Mouse (Mus musculus): Measurements from ENCODE around the gene Kcnj15. TPM values are rescaled to one million over a fixed set of nuclear protein-coding genes. Genes with fewer than 3 reads are reported as not detected.

Kcnj15 gene
- 1.2 TPM for polyA plus RNA-seq (2014; fragmentation: Illumina TruSeq; extraction: RNeasy Lipid Tissue Mini Kit (QIAGEN cat#74804); ENCODE audit: low read depth, low replicate concordance)

GRCm38 (mm10) chr16:95257266-95257894 lies at the start of gene Kcnj15:
Gene Kcnj15, plus strand, starts transcription at chr16:95257558.

Measured in heart, adult 10 weeks (tissue).